Mouse (Mus musculus): ENCODE measurements around the gene Syk. TPM values are rescaled to one million over a fixed set of nuclear protein-coding genes. Genes with fewer than 3 reads are reported as not detected.

Syk gene
- polyA plus RNA-seq, 2 experiments from 2014 or later = 0.63 to 1.4 TPM

DNA sequence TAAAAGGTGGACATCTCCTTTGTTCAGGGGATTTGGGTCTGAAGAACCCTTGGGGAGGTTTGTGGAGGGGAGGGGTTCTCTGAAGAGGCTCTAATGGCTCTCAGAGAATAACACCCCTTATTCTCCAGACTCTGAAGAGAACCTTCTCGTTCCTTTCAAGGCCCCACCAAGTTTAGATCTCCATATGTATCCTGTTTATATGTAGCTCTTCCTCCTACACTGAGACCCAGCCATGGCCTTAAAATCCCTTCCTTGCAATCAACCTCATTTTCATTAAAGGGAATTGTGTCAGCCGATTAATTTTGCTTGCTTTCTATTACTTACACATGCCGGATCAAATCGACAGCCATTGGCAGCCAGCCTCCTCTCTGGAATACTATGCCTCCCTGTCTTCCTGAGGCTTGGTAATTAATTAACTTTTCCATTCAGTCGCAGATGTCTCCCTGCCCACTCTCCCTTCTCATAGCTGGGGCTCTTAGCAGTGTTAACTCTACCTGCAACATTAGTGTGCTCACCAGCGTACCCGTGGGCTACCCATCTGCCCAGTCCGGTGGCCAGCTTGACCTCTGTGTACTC is 13.7 kb upstream of the Syk start:
- ATAC-seq = no peak

DNA sequence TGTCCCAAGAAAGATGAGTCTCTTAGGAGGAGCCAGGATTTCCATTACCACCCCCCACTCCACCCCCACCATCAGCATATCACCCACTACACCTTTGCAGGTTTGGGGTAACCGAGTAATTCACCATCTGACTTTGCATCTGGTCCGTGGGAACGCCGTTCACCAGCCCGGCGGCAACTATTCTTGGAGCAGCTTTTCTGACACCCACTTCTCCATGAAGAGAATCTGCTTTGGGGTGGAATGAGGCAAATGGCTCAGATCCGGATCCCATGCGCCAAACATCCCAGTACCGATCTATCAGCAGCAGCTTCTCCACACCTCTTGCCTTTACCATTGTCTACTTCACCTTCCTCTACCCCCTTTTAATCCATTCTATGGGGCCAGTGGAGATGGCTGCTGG is 12.7 kb upstream of the Syk start:
- no peak for ATAC-seq

DNA sequence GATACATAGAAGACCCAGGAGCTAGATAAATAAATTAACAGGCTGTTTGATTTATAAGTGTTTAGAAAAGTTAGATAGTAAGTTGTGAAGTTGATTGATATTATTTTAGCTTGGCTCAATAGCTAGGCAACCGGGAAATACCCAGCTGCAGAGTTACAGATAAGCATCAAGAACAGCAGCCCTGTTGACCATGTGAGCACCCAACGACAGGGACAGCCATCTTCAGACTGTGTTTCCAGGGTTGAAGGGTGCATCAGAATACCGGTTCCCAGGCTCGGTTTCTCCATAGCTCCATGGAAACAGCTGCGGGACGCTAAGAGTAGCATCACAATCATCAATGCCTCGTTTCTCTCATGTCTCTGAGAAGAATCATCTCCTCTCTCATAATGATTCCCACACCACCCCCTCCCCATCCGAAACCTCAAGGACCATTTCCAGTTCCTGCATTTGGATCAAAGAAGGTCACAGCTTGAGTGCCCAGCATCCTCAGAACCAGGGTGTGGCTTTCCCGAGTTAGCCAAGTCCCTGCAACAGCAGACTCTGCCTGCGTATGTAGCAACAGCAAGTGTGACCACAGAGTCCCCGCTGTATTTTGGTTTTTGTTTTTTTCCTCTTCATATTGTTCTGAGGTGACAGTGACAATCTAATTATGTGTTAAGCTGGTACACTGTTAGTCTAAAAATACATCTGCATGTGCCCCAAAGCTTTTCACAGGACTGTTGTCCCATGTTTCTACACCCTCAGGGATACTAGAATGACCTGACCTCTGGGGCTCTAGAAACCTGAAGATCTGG is 11.2 kb upstream of the Syk start:
- no peak for ATAC-seq

DNA sequence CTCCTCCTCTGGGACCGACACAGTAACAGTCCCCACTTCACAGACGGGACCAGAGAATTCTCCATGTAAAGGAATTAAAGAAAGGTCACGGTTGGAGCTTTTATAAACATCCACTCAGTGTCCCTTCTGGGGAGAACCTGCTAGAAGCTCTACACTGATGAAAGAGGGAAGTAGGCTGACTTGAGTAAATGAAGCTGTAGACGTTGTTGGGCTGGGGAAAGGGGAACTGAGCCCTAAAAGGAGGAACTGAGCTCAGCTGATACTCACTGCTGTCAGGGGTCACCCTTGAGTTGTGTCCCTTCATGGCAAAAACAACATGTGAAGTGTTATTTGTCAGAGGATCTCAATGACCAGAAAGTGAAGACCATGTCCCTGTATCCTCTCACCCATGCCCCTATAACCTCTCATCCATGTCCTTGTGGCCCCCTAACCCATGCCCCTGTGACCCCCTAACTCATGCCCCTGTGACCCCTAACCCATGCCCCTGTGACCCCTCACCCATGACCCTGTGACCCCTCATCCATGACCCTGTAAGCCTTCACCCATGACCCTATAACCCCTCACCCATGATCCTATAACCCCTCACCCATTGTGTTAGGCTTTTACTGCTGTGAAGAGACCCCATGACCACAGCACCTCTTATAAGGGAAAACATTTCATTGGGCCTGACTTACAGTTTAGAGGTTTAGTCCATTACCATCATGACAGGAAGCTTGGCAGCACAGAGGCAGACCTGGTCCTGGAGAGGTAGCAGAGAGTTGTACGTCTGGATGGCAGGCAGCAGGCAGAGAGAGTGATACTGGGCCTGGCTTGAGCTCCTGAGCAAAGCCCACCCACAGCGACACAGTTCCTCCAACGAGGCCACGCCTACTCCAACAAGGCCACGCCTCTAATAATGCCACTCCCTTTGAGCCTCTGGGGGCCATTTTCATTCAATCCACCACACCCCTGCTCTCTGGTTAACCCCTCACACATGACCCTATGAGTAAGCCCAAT is 10.2 kb upstream of the Syk start:
- ATAC-seq = no peak

DNA sequence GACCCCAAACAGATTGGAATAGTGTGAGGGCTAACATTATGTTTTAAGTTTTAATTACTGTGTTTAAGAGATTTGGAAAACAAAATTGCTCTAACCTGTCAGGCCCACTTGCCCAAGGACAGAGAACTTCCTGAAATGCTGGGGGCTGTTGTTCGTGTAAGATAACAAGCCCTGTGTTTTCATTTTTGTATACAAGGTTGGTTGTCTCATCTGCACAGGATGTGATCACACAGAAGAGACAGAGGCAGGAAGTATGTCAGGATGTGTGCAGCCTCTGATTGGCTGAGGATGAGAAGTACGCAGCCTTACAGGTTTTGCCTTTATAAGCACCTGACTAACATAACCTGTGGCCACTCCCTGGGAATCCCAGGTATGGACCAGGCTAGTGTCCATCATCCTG is 8.7 kb upstream of the Syk start:
- no peak for ATAC-seq

DNA sequence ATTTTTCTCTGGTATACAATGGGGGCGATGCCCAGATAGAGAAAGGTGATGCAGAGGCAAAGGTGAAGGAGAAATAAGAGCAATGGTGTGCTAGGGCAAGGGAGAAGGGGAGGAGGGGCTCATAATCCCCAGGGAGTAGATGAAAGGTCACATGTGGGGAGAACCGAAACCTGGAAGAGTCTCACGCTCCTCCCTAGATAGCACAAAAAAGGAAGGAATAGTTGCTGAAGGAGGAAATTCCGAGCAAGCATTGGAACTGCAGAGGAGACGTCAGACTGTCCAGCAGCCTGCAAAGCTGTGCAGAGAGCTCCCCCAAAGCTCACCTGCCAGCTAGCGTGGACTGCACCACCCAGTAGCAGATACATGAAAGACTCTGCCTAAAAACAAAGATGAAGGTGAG is 7.5 kb upstream of the Syk start:
- ATAC-seq = no peak

DNA sequence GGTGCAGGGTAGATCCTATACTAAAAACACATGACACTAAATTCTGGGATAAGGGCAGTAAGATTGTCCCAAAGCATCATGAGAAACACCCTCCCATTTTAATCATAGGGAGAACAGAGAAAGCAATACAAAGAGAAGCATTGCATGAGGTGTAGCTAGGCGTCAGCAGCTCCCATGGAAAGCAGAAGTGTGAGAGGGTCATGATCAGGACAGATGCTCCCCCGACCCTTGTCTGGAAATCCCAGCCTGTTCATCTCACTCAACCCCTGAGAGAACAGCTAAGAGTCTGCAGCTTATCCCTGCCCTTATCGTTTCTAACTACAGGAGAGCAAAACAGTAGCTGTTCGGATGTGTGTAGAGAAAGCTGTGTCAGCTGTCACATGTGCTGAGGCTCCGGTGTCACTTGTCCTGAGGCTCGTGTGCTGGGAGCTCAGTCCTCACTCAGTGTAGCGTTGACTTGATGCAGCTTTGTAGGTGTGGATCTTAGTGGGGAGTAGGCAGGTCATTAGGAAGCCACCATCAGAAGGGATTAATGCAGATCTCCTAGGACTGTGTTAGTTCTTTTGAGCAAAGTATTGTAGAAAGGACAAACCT is 6.9 kb upstream of the Syk start:
- no peak for ATAC-seq

DNA sequence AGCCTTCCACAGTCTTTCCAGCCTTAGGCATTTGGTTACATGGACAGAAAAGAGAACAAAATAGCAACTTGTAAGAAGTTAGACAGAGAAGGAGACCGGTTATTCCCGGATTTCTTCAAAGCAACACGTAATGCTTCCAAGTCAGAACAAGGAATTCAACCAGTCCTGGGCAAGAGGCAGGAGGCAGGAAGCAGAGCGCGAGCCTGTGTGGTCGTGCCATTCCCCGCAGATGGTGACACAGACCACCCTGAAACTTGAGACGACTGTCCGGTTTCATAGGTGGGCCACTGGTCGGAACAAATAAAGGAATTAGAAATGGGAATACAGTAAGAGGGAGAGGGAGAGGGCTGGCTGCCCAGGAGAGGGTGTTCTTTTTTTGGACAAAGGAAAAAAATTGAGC is 6.1 kb upstream of the Syk start:
- ATAC-seq = no peak

DNA sequence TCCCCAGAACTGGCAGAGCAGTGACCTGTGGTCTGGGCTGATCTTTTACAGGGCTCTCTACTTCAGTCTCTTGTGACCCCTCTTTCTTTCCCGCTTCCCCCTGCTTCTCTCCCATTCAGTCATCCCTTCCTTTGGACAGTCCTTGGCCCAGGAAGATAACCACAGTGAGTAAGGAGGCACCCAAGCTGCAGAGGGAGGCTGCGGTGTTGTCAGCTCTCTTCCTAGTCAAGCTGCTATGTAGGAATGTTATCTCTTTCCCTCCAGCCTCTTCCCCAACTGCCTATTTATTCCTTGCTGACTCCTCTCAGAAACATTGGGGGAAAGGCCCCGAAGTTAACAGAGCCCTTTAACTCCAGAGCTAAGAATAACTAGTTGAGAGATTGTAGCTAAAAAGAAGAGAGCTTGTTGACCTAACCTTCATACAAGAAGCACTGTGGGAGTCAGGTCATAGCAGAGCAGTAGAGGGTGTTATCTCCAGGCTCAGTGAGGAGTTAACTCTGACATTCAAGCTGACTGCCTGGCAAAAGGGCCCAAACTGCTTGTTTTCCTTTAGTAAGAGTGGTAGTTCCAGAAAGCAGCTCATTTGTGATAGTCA is 5.5 kb upstream of the Syk start:
- ATAC-seq = no peak

DNA sequence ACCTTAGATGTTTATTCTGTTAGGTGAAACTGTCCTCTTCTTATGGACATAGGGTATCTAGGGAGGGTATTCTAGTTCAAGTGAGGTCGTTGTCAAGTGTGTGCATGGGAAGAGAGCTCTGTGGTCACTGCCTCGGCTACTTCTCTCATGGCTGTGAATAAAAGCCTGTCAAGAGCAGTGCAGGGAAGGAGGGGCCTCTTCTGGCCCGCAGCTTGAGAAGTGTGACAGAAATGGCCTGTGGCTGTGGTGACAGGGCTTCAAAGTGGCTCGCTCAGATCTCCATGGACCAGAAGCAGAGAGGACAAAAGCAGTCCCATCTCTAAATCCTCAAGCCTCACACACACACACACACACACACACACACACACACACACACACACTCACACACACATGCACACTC is 5.0 kb upstream of the Syk start:
- no peak for ATAC-seq

DNA sequence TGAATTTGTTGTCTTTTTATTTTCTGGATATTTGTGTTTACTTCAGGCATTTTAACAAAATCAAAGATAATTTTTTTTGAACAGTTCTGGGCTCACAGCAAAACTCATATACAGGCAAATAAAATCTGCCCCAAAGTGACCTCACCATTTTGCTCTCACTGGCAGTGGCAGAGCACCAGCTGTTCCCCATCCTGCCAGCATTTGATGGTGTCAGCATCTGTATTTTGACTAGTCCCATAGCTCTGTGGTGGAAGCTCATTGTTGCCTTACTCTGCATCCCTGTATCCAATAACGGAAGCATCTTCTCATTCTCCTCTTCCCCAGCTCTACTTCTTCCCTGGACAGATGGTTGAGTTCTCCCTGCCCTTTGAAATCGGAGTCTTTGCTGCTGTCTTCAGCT is 4.2 kb upstream of the Syk start:
- ATAC-seq = no peak

DNA sequence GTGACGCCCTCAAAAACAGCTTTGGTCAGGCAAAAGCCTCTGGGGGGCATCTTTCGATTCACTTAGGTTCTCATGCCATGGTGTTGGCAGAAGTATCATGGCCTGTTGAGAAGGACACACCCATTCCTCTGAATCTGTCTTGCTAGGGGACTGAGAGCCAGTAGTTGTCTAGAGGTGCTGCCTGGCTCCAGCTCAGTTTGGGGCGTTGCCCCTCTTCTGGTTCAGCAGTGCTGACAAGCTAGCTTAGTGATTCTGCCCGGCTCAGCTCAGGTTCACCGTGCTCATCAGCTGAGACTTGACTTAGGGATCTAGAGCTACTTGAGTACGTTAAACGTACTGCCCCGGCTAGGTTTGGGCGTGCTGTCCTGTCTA is 481 bp upstream of the Syk start:
- no peak for ATAC-seq

DNA sequence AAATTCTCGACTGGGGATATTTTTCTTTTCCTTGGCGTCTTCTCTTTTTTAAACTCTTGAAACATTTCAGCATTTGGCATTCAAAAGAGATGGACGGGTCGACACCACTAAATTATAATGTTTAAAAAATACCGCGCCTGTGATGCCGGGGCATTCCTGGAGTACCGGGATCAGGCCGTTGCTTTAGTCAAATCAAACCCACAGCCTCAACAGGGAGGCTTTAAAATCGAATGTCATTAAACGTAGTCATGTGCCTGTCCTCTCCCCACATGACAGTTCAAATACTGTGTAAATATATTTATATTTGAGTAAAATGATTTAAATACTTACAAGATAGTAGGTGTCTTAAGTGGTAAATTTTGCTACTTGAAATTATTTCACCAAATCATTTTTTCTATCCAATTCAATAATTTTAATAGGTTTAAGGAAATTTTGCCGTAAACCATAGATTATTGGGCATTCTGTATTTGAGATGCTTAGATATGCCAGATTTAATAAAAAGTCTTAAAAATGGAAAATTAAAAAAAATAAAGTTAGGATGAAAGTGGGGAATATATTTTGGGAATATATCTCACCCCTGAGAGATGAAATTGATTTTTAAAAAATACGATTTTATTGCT is 1.1 kb downstream of the Syk start:
- ATAC-seq = no peak

DNA sequence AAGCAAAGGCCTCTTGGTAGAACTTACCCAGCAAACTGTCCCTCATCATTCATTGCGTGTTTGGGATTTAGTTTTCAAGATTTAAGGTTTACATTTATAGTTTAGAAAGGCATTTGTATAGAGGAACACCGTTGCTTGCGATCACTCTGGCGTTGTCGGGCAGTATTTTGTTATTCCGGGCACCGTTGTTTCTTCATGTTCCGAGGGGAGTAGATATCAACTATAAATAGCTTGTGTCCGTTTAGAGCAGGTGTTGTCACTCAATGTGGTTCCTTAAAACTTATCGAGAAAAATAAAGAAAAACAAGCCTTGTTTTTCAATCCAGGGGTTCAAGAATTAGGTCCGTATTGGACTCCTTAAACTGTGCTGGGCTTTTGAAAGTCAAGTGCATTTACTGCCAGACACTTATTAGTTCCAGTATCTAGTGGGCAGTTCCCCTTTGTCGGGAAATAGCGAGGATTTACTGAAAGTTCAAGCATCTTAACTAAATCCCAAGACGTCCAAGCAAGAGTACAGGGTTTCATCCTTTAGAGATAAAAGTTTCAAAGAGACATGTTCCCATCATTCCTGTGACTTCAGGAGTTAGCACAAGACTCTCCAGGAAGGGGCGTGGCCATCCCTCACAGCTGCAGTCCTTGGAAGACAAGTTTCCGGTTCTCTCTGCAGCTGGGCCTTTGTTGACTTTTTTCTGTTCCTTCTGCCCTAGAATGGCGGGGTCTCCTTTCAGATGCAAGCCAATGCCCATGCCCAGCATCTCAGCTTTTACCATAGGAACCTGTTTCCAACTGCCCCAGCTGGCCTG is 1.9 kb downstream of the Syk start:
- ATAC-seq = no peak

DNA sequence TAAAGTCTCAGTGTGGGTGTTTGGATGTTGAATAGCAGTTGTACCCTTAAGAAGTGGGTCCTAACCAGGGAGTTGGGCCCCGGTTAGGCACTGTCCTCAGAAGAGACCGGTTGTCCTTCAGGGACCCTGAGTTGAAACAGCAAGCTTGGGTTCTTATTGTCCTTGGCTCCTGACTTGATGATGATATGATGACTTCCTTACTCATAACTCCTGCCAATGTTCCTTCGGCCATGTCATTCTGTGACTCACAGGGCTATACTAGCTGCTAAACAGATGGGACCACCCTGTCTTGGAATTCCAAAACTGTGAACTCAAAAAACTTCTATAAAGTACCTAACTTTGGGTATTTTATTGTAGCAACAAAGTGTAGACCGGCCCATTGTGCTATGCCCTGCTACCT is 4.8 kb downstream of the Syk start:
- ATAC-seq = no peak

DNA sequence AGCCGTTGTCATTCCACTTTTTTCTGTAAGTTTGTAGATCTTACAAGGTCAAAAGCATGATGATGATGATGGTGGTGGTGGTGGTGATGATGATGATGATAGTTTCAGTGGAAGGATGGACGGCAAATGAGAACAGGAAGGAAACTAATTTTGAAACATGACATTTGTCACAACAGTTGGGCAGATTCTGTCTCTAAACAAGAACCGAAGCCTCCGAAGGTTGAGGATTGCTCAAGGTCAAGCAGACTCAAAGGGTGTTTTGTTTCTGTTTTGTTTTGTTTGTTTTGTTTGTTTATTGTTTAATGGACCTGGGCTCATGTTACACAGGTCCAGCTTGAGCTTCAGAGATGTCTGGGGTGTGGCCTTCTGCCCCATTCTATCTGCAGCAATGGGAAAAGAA is 6.1 kb downstream of the Syk start:
- ATAC-seq = no peak

DNA sequence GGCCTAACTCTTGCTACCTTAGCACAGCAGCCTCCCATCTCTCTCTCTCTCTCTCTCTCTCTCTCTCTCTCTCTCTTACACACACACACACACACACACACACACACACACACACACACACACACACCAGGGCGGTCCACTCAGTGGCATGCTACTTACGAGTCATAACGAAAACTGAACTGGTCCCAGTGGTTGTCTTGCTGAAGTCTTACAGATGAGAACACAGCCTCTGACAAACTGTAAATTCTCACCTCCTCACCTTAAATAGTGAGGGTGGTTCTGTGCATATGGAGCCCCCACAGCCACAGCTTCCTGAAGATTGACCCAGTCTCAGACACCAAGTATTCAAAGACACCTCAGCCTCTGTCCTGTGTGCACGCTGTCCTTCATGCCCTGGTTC is 8.9 kb downstream of the Syk start:
- no peak for ATAC-seq

DNA sequence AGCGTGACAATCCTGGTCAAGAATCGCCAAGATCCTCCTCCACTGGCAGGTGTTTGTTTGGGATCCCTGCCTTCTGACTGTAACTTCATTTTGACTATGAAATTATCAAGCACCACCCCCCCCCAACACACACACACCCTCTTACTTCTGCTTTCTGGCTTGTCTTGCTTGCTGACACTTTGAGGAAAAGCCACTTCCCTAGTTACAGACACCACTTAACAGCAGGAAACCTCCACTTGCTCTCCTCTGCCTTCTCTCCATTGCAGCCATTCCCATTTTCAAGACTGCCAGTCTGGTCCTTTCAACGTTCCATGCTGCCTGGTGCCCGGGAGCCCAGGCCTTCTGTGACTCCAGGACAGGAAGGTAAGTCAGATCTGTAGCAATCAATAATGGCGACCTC is 13.7 kb downstream of the Syk start:
- no peak for ATAC-seq

DNA sequence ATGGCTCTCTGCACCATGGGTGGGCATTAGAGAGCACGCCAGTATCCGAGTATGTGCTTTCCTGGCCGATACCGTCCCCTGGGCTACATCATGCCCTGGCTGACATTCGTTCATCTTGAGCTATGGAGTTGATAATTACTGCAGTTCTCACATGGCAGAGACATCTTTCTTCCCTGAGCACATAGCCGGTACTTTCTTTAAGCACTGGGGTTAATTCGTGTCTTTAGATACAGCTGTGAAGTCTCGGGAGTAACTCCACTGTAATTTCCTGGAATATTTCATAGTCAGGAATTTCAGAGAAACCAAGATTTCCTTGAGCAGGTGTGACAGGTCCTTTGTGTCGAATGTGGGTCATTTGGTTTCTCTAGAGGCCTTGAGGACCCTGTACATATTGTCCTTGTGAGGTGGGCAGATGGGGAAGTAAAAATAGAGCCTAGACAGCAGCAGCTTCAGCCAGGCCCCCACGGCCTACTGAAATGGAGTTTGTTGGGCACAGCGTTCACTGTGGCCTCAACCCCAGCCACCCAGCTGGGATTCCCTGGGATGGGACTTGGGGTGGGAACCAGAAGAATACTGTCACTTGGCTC is 14.2 kb downstream of the Syk start:
- no peak for ATAC-seq

DNA sequence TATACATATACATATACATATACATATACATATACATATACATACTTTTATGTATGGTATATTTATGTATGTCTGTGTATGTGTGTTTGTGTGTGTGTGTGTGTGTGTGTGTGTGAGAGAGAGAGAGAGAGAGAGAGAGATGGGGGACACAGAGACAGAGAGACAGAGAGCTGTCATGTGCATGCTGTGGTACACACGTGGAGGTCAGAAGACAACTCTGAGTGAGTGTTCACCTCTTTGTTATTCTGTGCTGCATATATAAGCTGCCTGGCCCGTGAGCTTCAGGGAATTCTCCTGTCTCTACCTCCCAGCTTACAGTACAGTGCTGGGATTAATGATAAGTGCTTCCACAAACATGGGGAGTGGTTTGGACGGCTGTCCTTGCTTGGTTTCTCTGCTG is 15.3 kb downstream of the Syk start:
- ATAC-seq = no peak

DNA sequence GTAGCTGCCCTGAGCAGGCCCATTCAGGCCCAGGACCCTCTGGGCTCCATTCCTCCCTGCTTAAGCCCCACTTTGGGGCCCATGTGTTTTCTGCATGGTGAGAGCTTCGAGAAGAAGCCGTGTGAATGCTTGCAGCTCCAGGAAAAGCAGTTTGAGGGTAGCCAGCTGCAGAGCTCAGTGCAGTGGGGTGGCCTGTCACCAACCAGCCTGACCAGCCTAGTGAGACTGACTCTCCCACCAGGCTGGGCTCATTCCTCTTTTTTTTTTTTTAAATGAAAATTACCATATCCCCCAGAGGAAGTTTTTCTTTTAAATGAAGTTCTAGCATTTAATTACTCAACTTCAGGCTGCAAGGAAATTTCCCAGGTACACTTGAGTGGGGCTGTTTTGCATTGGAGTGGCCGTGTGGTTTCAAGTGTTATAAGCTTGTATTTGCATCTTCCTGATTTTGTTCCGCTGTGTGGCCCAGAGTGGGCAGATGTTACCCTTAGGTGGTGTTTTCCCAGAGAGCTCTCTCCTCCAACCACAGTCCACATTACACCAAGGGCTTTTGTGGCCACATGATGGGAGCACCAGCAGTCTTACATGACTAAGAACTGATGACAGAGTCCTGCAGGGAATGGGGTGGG is 17.2 kb downstream of the Syk start:
- ATAC-seq = no peak
